ENCODE assay signal across 11 mouse cellular contexts in the genomic region with DNA sequence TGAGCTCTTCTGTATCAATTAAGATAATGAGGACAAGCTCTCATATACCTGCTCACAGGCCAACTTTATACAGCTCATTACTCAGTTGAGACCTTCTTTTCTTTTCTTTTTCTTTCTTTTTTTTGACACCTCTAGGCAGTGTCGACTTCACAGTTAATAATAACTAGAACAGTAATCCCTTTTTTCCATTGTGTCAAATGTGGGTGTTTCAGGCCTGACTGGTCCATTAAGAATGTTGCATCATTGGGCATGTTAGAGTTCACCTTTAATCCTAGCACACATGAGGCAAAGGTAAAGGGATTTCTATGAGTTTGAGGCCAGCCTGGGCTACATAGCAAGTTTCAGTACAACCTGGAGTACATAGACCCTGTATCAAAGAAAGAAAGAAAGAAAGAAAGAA.
"Had no signal": no experiment of that assay in that cellular context is flagged by ENCODE, and none has a peak within 500 bp of the region (broad histone marks: within the 10 kb centered on the region; RNA-seq: fewer than 3 reads in every experiment).

No protein-coding gene starts in this region.

- DNase-seq: left cerebral cortex, postnatal 4 days; liver; liver, embryonic 13.5 days; liver, postnatal 0 days; lung, adult 18-20 months; lung, adult 2 months; lung, embryonic 14.5 days; lung, postnatal 14 days; lung, postnatal 36 days; lung, postnatal 4 days; midbrain, embryonic 14.5 days had no signal
